Mouse (Mus musculus) C2C12 (cell line): ENCODE measurements at regions not wholly inside any gene's neighbourhood (a gene's known extent, or its start where the extent isn't known, plus 50 kb on each side); places are given as distances from the start of the nearest gene placed in this dataset.

Experiments used
- H3K27me3 ChIP-seq: one replicate; pipeline ENCODE4 v1.6.1; 2011; ENCODE audit not compliant: control insufficient read depth, insufficient read depth, insufficient read length
- H3K36me3 ChIP-seq: one replicate; pipeline ENCODE4 v1.6.1; 2011; ENCODE audit not compliant: control insufficient read depth, insufficient read depth
- H3K4me3 ChIP-seq: one replicate; pipeline ENCODE4 v1.5.1; 2011; ENCODE audit warnings: mild to moderate bottlenecking, control low read depth; ENCODE audit not compliant: poor library complexity, insufficient read depth, severe bottlenecking
- H3K79me2 ChIP-seq: one replicate; pipeline ENCODE4 v1.6.1; 2011; ENCODE audit not compliant: control insufficient read depth, insufficient read depth
- H3K79me3 ChIP-seq: one replicate; pipeline ENCODE4 v1.6.1; 2011; ENCODE audit warnings: low read depth, control low read depth
- H3ac ChIP-seq: one replicate; pipeline ENCODE3; 2011; ENCODE audit warnings: low read depth; ENCODE audit not compliant: control insufficient read depth, insufficient read length
- CEBPB ChIP-seq: IDR thresholded peaks from one replicate; pipeline ENCODE4 v1.6.1; 2011; ENCODE audit warnings: low read depth, mild to moderate bottlenecking, control low read depth, moderate library complexity
- CTCF ChIP-seq: IDR thresholded peaks from one replicate; pipeline ENCODE4 v1.5.1; 2011; ENCODE audit not compliant: control insufficient read depth, insufficient read depth, insufficient read length
- FOSL1 ChIP-seq: IDR thresholded peaks from one replicate; pipeline ENCODE4 v1.8.0; 2011; ENCODE audit warnings: mild to moderate bottlenecking, low read length; ENCODE audit not compliant: poor library complexity, insufficient read depth, severe bottlenecking
- MAX ChIP-seq: IDR thresholded peaks from one replicate; pipeline ENCODE4 v1.6.1; 2011; ENCODE audit warnings: mild to moderate bottlenecking, control low read depth
- MYOD1 ChIP-seq: IDR thresholded peaks from one replicate; pipeline ENCODE4 v1.6.1; 2011; ENCODE audit warnings: low read depth; ENCODE audit not compliant: control insufficient read depth, insufficient read length
- MYOG ChIP-seq: IDR thresholded peaks from one replicate; pipeline ENCODE4 v1.6.1; 2011; ENCODE audit not compliant: control insufficient read depth, insufficient read length; ENCODE audit errors: extremely low read depth
- USF1 ChIP-seq: IDR thresholded peaks from one replicate; pipeline ENCODE4 v1.6.1; 2011; ENCODE audit warnings: low read depth, mild to moderate bottlenecking, control low read depth, moderate library complexity

- Histone ChIP-seq H3K79me2 (no peaks in the 10 kb centered on the region), H3K27me3 (no peaks in the 10 kb centered on the region), H3K36me3 (no peaks in the 10 kb centered on the region), H3ac (no peak overlapping the region), H3K4me3 (no peak overlapping the region), H3K79me3 (no peaks in the 10 kb centered on the region)
- TF ChIP-seq MYOG (no peak), CTCF (no peak), MYOD1 (no peak), MAX (no peak), USF1 (no peak), FOSL1 (no peak), CEBPB (no peak)
These were observed 368.5 kb upstream of the Sall1 start for GRCm38 (mm10) chr8:89412500-89412899.

- TF ChIP-seq FOSL1 (no peak), MAX (no peak), MYOD1 (no peak), MYOG (no peak), USF1 (no peak), CTCF (no peak), CEBPB (no peak)
- Histone ChIP-seq H3ac (no peak overlapping the region), H3K36me3 (no peaks in the 10 kb centered on the region), H3K27me3 (no peaks in the 10 kb centered on the region), H3K79me2 (no peaks in the 10 kb centered on the region), H3K79me3 (no peaks in the 10 kb centered on the region), H3K4me3 (no peak overlapping the region)
These were observed 368.1 kb upstream of the Sall1 start for GRCm38 (mm10) chr8:89412046-89412445.

GRCm38 (mm10) chr8:89406688-89407087 lies 362.7 kb upstream of the Sall1 start:
- TF ChIP-seq MYOD1 (no peak), CEBPB (no peak), MAX (no peak), FOSL1 (no peak), USF1 (no peak), MYOG (no peak), CTCF (no peak)
- no peak overlapping the region for H3ac ChIP-seq

GRCm38 (mm10) chr8:89404287-89404686 lies 360.3 kb upstream of the Sall1 start:
- no peaks in the 10 kb centered on the region for H3K36me3 ChIP-seq
- TF ChIP-seq MYOG (no peak), USF1 (no peak), MYOD1 (no peak), FOSL1 (no peak)

More at GRCm38 (mm10) chr8:89406688-89407087, 362.7 kb upstream of the Sall1 start:
- no peaks in the 10 kb centered on the region for H3K79me2 ChIP-seq
- no peaks in the 10 kb centered on the region for H3K27me3 ChIP-seq
- no peak overlapping the region for H3K4me3 ChIP-seq
- no peaks in the 10 kb centered on the region for H3K79me3 ChIP-seq
- H3K36me3 ChIP-seq, result no peaks in the 10 kb centered on the region

GRCm38 (mm10) chr8:89396673-89397072 lies 352.7 kb upstream of the Sall1 start:
- Histone ChIP-seq H3K27me3 (no peaks in the 10 kb centered on the region), H3K79me3 (no peaks in the 10 kb centered on the region), H3K4me3 (no peak overlapping the region), H3K36me3 (no peaks in the 10 kb centered on the region), H3K79me2 (no peaks in the 10 kb centered on the region), H3ac (no peak overlapping the region)
- no peak for TF ChIP-seq MYOG
- TF ChIP-seq CEBPB, result no peak

More at GRCm38 (mm10) chr8:89404287-89404686, 360.3 kb upstream of the Sall1 start:
- Histone ChIP-seq H3K27me3 (no peaks in the 10 kb centered on the region), H3K4me3 (no peak overlapping the region), H3K79me2 (no peaks in the 10 kb centered on the region), H3K79me3 (no peaks in the 10 kb centered on the region), H3ac (no peak overlapping the region)

GRCm38 (mm10) chr8:89392749-89393148 lies 348.8 kb upstream of the Sall1 start:
- H3K79me3 ChIP-seq, result no peaks in the 10 kb centered on the region
- no peak overlapping the region for H3K4me3 ChIP-seq
- no peak for TF ChIP-seq USF1
- no peak for TF ChIP-seq FOSL1
- TF ChIP-seq CEBPB, result no peak
- TF ChIP-seq MAX, result no peak
- no peak for TF ChIP-seq MYOG
- H3K36me3 ChIP-seq, result no peaks in the 10 kb centered on the region
- H3K27me3 ChIP-seq, result no peaks in the 10 kb centered on the region
- no peak overlapping the region for H3ac ChIP-seq
- H3K79me2 ChIP-seq, result no peaks in the 10 kb centered on the region
